Mouse (Mus musculus) ES-E14 (cell line): ENCODE measurements around the gene Nup210l.

Experiments
- HCFC1 ChIP-seq: IDR thresholded peaks from 2 replicates; pipeline ENCODE4 v1.6.1; 2012; ENCODE audit warnings: low read length, inconsistent platforms, borderline replicate concordance; ENCODE audit not compliant: insufficient read depth
- ZNF384 ChIP-seq: IDR thresholded peaks from 2 replicates; pipeline ENCODE4 v1.6.1; 2012; ENCODE audit warnings: low read depth, low read length, inconsistent platforms

DNA sequence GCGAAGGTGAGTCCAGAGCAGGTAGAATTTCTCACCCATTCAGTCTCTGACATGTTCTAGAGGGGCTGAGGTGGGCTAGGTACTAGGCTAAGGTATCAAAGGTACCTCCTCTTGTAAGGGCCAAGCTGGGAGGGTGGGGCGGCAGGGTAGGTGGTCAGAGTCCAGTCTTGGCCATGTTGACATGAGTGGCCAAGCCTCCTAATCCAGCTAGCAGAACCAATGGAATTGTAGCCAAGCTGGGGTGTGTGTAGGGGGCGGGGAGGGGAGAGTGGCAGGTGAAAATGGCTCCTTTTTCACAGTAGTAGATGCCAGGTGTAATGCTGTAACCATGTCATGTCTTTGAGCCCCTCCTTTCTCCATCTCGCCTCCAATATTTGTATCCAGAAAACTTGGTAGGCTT lies 154.6 kb downstream of the Nup210l start:
- TF ChIP-seq HCFC1 (no peak), ZNF384 (no peak)
